Mouse (Mus musculus): ENCODE results near the gene Dact1. TPM values are rescaled to one million over a fixed set of nuclear protein-coding genes. Genes with fewer than 3 reads are reported as not detected.

The Dact1 gene
- polyA plus RNA-seq, 1 experiment from 2014 or later: 6.2 TPM

- H3K9me3 ChIP-seq (ENCODE audit: control insufficient read depth, low read length): no peaks in the 10 kb centered on the region
- 30% methylated on average over 5 of the region's 5 CpGs for WGBS
- no peaks in the 10 kb centered on the region for H3K4me1 ChIP-seq (ENCODE audit: control insufficient read depth, insufficient read depth, low read length)
- no peak overlapping the region for H3K27ac ChIP-seq (ENCODE audit: low read length)
- no peak overlapping the region for H3K9ac ChIP-seq (ENCODE audit: low read depth, low read length)
- no peak for ATAC-seq
- H3K4me2 ChIP-seq (ENCODE audit: low read depth, low read length): no peak overlapping the region
- H3K4me3 ChIP-seq (ENCODE audit: low read length): no peak overlapping the region
- no peaks in the 10 kb centered on the region for H3K27me3 ChIP-seq (replicated peaks; ENCODE audit: control insufficient read depth, insufficient read depth, low read length)
- no peaks in the 10 kb centered on the region for H3K36me3 ChIP-seq (ENCODE audit: control insufficient read depth, insufficient read depth, low read length)
These were observed 23.9 kb downstream of the Dact1 start for GRCm38 (mm10) chr12:71333561-71333960.

GRCm38 (mm10) chr12:71337025-71337582 lies 27.4 kb downstream of the Dact1 start:
- no peak for ATAC-seq
- no peaks in the 10 kb centered on the region for H3K36me3 ChIP-seq (ENCODE audit: control insufficient read depth, insufficient read depth, low read length)
- H3K27ac ChIP-seq (ENCODE audit: low read length): no peak overlapping the region
- H3K4me2 ChIP-seq (ENCODE audit: low read depth, low read length): no peak overlapping the region
- 64% methylated on average over 11 of the region's 11 CpGs for WGBS
- H3K9me3 ChIP-seq (ENCODE audit: control insufficient read depth, low read length): no peaks in the 10 kb centered on the region
- H3K4me3 ChIP-seq (ENCODE audit: low read length): no peak overlapping the region
- no peaks in the 10 kb centered on the region for H3K4me1 ChIP-seq (ENCODE audit: control insufficient read depth, insufficient read depth, low read length)
- H3K27me3 ChIP-seq (replicated peaks; ENCODE audit: control insufficient read depth, insufficient read depth, low read length): no peaks in the 10 kb centered on the region
- H3K9ac ChIP-seq (ENCODE audit: low read depth, low read length): no peak overlapping the region

- Histone ChIP-seq H3K36me3 (ENCODE audit: control insufficient read depth, insufficient read depth, low read length) (no peaks in the 10 kb centered on the region), H3K9ac (ENCODE audit: low read depth, low read length) (no peak overlapping the region), H3K4me1 (ENCODE audit: control insufficient read depth, insufficient read depth, low read length) (no peaks in the 10 kb centered on the region), H3K27ac (ENCODE audit: low read length) (no peak overlapping the region), H3K4me3 (ENCODE audit: low read length) (no peak overlapping the region), H3K9me3 (ENCODE audit: control insufficient read depth, low read length) (no peaks in the 10 kb centered on the region), H3K4me2 (ENCODE audit: low read depth, low read length) (no peak overlapping the region), H3K27me3 (replicated peaks; ENCODE audit: control insufficient read depth, insufficient read depth, low read length) (no peaks in the 10 kb centered on the region)
- no peak for ATAC-seq
- WGBS: 40% methylated on average over 6 of the region's 6 CpGs
These were observed 28.3 kb downstream of the Dact1 start for GRCm38 (mm10) chr12:71337896-71338463.

GRCm38 (mm10) chr12:71339142-71339848 lies 29.6 kb downstream of the Dact1 start:
- WGBS: 64% methylated on average over 16 of the region's 16 CpGs
- H3K27me3 ChIP-seq (replicated peaks; ENCODE audit: control insufficient read depth, insufficient read depth, low read length): no peaks in the 10 kb centered on the region
- H3K4me2 ChIP-seq (ENCODE audit: low read depth, low read length): no peak overlapping the region
- no peaks in the 10 kb centered on the region for H3K36me3 ChIP-seq (ENCODE audit: control insufficient read depth, insufficient read depth, low read length)
- H3K27ac ChIP-seq (ENCODE audit: low read length): no peak overlapping the region
- H3K9ac ChIP-seq (ENCODE audit: low read depth, low read length): no peak overlapping the region
- ATAC-seq: no peak
- H3K4me3 ChIP-seq (ENCODE audit: low read length): no peak overlapping the region
- no peaks in the 10 kb centered on the region for H3K9me3 ChIP-seq (ENCODE audit: control insufficient read depth, low read length)
- no peaks in the 10 kb centered on the region for H3K4me1 ChIP-seq (ENCODE audit: control insufficient read depth, insufficient read depth, low read length)

GRCm38 (mm10) chr12:71342397-71342796 lies 32.7 kb downstream of the Dact1 start:
- peaks cover 4% of the 10 kb centered on the region; the same call in 1 of the 2 replicates for H3K4me1 ChIP-seq (ENCODE audit: control insufficient read depth, insufficient read depth, low read length)
- no peak overlapping the region for H3K27ac ChIP-seq (ENCODE audit: low read length)
- 43% methylated on average over 13 of the region's 13 CpGs for WGBS
- no peaks in the 10 kb centered on the region for H3K36me3 ChIP-seq (ENCODE audit: control insufficient read depth, insufficient read depth, low read length)
- no peak overlapping the region for H3K9ac ChIP-seq (ENCODE audit: low read depth, low read length)
- no peak overlapping the region for H3K4me2 ChIP-seq (ENCODE audit: low read depth, low read length)
- ATAC-seq: no peak
- no peaks in the 10 kb centered on the region for H3K9me3 ChIP-seq (ENCODE audit: control insufficient read depth, low read length)
- no peak overlapping the region for H3K4me3 ChIP-seq (ENCODE audit: low read length)
- no peaks in the 10 kb centered on the region for H3K27me3 ChIP-seq (replicated peaks; ENCODE audit: control insufficient read depth, insufficient read depth, low read length)

- no peaks in the 10 kb centered on the region for H3K36me3 ChIP-seq (ENCODE audit: control insufficient read depth, insufficient read depth, low read length)
- 54% methylated on average over 7 of the region's 7 CpGs for WGBS
- H3K27ac ChIP-seq (ENCODE audit: low read length): peak overlapping the region; percentile 45
- ATAC-seq: peak; percentile 33; the same call in 1 of the 2 replicates
- no peaks in the 10 kb centered on the region for H3K9me3 ChIP-seq (ENCODE audit: control insufficient read depth, low read length)
- H3K9ac ChIP-seq (ENCODE audit: low read depth, low read length): no peak overlapping the region
- H3K4me2 ChIP-seq (ENCODE audit: low read depth, low read length): no peak overlapping the region
- H3K27me3 ChIP-seq (replicated peaks; ENCODE audit: control insufficient read depth, insufficient read depth, low read length): no peaks in the 10 kb centered on the region
- H3K4me1 ChIP-seq (ENCODE audit: control insufficient read depth, insufficient read depth, low read length): peaks cover 4% of the 10 kb centered on the region; the same call in 1 of the 2 replicates
- H3K4me3 ChIP-seq (ENCODE audit: low read length): no peak overlapping the region
These were observed 35.8 kb downstream of the Dact1 start for GRCm38 (mm10) chr12:71345471-71345870.

- no peaks in the 10 kb centered on the region for H3K36me3 ChIP-seq (ENCODE audit: control insufficient read depth, insufficient read depth, low read length)
- H3K27me3 ChIP-seq (replicated peaks; ENCODE audit: control insufficient read depth, insufficient read depth, low read length): no peaks in the 10 kb centered on the region
- H3K4me1 ChIP-seq (ENCODE audit: control insufficient read depth, insufficient read depth, low read length): peaks cover 4% of the 10 kb centered on the region; the same call in 1 of the 2 replicates
- no peak overlapping the region for H3K9ac ChIP-seq (ENCODE audit: low read depth, low read length)
- peak; percentile 48; the same call in 1 of the 2 replicates for ATAC-seq
- WGBS: 28% methylated on average over 5 of the region's 5 CpGs
- H3K9me3 ChIP-seq (ENCODE audit: control insufficient read depth, low read length): no peaks in the 10 kb centered on the region
- peak overlapping the region; percentile 45 for H3K27ac ChIP-seq (ENCODE audit: low read length)
- no peak overlapping the region for H3K4me2 ChIP-seq (ENCODE audit: low read depth, low read length)
- H3K4me3 ChIP-seq (ENCODE audit: low read length): no peak overlapping the region
These were observed 36.4 kb downstream of the Dact1 start for GRCm38 (mm10) chr12:71346071-71346470.

- H3K27me3 ChIP-seq (replicated peaks; ENCODE audit: control insufficient read depth, insufficient read depth, low read length): no peaks in the 10 kb centered on the region
- no peak for ATAC-seq
These were observed 38.8 kb downstream of the Dact1 start for GRCm38 (mm10) chr12:71348401-71348896.

GRCm38 (mm10) chr12:71350077-71350476 lies 40.4 kb downstream of the Dact1 start:
- Histone ChIP-seq H3K27ac (ENCODE audit: low read length) (no peak overlapping the region), H3K27me3 (replicated peaks; ENCODE audit: control insufficient read depth, insufficient read depth, low read length) (no peaks in the 10 kb centered on the region), H3K36me3 (ENCODE audit: control insufficient read depth, insufficient read depth, low read length) (no peaks in the 10 kb centered on the region), H3K4me2 (ENCODE audit: low read depth, low read length) (no peak overlapping the region), H3K9me3 (ENCODE audit: control insufficient read depth, low read length) (no peaks in the 10 kb centered on the region), H3K9ac (ENCODE audit: low read depth, low read length) (no peak overlapping the region), H3K4me3 (ENCODE audit: low read length) (no peak overlapping the region), H3K4me1 (ENCODE audit: control insufficient read depth, insufficient read depth, low read length) (peaks cover 4% of the 10 kb centered on the region; the same call in 1 of the 2 replicates)
- no peak for ATAC-seq
- WGBS: 81% methylated on average over 2 of the region's 2 CpGs

More at GRCm38 (mm10) chr12:71348401-71348896, 38.8 kb downstream of the Dact1 start:
- H3K4me2 ChIP-seq (ENCODE audit: low read depth, low read length): no peak overlapping the region
- H3K27ac ChIP-seq (ENCODE audit: low read length): no peak overlapping the region
- WGBS: 69% methylated on average over 8 of the region's 8 CpGs
- H3K9me3 ChIP-seq (ENCODE audit: control insufficient read depth, low read length): no peaks in the 10 kb centered on the region
- H3K9ac ChIP-seq (ENCODE audit: low read depth, low read length): no peak overlapping the region
- no peaks in the 10 kb centered on the region for H3K36me3 ChIP-seq (ENCODE audit: control insufficient read depth, insufficient read depth, low read length)
- H3K4me1 ChIP-seq (ENCODE audit: control insufficient read depth, insufficient read depth, low read length): peaks cover 4% of the 10 kb centered on the region; the same call in 1 of the 2 replicates
- H3K4me3 ChIP-seq (ENCODE audit: low read length): no peak overlapping the region
